Mouse (Mus musculus) cerebellum, adult (tissue): ENCODE measurements around the gene Olfr671.
"Not testable (repeated sequence)": the region's sequence is repeated elsewhere in the genome, so short reads cannot be mapped to it uniquely, and the experiment has no call there.

ENCODE experiments used
- ATAC-seq: cut with Nextera tagmentation; 2 replicates; pipeline ENCODE4 v1.9.2; 2017; ENCODE audit warnings: mild to moderate bottlenecking, moderate library complexity, mixed read lengths; ENCODE audit not compliant: insufficient number of reproducible peaks, low FRiP score, low TSS enrichment

Olfr671 gene

DNA sequence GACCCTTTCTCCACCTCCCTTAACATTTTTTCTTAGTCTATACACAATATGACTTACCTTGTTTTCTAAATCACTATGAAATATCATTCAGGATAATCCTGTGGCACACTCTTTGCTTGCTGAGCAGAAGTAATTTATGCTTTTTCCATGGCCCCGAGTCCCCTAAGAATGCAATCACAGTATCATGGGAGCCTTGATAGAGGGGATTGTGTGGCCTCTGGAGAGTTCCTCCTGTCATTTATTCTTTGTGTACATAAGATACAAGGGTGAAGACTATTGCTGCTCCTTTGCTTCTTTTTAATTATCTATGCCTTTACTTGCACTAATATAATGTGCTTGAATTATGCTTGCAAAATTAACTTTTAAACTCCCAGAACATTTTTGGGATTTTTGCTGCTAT, at the start of gene Olfr671:
Gene Olfr671 (minus strand): TSS at position 101 of the 400 bp plus-strand sequence.
- no peak for ATAC-seq

DNA sequence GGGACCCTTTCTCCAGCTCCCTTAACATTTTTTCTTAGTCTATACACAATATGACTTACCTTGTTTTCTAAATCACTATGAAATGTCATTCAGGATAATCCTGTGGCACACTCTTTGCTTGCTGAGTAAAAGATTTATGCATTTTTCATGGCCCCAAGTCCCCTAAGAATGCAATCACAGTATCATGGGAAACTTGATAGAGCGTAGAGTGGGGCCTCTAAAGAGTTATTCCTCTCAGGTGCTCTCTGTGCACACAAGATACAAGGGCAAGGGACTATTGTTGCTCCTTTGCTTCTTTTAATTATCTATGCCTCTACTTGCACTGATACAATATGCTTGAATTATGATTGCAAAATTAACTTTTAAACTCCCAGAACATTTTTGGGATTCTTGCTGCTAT, 49.4 kb upstream of the Olfr671 start, which contains the start of gene Olfr675:
Gene Olfr675 (minus strand): TSS at position 101 of the 400 bp plus-strand sequence.
- no peak for ATAC-seq

DNA sequence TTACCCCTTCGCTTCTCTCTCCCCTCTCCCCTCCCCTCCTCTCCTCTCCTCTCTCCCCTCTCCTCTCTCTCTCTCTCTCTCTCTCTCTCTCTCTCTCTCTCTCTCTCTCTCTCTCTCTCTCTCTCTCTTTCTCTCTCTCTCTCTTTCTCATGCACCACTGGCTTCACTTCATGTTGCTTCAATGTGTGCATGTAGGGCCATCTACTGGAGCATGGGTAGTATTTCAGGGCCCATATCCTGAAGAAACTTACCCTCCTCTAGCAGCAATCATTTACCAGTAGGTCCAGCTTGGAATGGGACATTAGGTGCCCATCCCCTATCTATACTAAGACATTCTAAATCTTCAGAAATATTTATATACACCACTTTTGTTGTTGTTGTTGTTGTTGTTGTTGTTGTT, 43.6 kb upstream of the Olfr671 start:
- no peak for ATAC-seq

DNA sequence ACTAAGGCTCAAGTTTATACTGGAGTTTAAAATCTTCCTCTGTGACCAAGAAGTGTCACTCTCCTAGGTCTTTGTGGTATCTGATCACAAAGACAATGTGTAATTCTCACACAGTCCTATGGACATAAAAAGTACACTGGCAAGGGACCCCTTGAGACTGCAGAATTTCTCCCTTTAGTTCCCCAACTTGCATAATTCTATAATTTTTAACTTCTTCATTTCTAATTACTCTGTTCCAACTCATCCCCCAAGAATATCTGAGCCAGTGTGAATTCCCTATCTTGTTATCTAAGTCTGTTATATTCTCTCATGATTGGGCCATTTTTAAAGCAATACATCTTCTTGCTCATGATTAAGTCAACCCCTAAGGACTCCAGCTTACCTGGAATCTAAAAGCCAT, 23.0 kb upstream of the Olfr671 start, which contains the start of gene Olfr672:
Gene Olfr672 (minus strand): TSS at position 101 of the 400 bp plus-strand sequence.
- no peak for ATAC-seq

DNA sequence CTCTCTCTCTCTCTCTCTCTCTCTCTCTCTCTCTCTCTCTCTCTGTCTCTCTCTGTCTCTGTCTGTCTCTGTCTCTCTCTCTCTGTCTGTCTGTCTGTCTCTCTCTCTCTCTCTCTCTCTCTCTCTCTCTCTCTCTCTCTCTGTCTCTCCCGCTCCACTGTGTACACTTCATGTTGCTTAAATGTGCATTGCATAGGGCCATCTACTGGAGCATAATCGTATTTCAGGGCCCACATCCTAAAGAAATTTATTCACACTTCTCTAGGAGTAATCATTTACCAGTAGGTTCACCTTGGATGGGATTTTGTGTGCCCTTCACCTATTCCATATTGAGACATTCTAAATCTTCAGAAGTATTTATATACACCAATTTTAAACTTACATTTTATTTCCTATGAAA, 6.4 kb downstream of the Olfr671 start:
- not testable (repeated sequence) for ATAC-seq

DNA sequence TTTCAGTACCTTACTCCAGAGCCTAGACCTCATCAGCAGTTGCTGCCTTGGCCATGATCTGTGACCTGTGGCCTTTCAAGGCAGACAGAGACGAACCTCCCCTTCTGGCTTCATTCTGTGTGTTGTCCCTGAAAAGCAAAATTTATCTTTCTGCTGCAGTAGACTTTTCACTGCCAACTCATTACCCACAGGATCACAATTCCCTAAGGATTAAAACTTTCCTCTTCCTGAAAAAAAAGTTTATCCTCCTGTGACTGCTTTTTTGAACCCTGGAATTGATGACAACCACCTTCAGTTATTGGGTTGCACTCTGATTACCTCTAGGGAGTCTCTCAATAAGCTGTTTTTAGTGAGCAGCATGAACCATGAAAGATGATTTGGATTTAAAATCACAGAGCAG, 16.4 kb downstream of the Olfr671 start, which contains the start of gene Olfr670:
Gene Olfr670 (minus strand): TSS at position 101 of the 400 bp plus-strand sequence.
- ATAC-seq = no peak

DNA sequence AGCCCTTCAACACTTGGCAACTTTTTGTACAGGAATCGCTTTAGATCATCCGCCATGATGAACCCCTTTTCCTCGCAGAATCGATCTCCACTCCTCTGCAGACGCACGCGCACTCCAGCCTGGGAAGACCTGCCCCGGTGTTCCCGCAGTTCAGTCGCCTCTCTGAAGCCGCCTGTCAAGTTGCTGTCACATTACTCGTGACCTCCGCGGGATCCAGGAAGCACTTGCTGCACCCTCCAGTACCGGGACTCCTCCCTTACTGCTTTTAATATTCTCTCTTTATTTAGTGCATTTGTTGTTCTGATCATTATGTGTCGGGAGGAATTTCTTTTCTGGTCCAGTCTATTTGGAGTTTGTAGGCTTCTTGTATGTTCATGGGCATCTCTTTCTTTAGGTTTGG, 28.7 kb downstream of the Olfr671 start:
- ATAC-seq = not testable (repeated sequence)

DNA sequence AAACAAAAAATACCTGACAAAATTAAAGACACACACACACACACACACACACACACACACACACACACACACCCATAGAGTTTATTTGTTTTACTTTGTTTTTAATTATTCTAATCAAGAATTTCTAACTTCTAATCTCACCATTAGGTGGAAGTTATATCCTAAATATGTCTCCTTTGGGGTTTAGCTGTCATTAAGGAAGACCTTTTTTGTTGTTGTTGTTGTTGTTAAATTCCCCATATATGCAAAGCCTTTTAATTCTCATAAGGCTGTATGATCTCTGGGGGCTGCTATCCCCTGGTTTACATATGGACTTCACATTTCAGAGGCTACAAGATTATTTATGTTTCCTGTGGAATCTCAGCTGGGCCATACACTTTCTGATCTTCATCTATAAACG, 45.0 kb downstream of the Olfr671 start, which contains the start of gene Olfr669:
Gene Olfr669 (plus strand): TSS at position 301 of the 400 bp plus-strand sequence.
- ATAC-seq = no peak

DNA sequence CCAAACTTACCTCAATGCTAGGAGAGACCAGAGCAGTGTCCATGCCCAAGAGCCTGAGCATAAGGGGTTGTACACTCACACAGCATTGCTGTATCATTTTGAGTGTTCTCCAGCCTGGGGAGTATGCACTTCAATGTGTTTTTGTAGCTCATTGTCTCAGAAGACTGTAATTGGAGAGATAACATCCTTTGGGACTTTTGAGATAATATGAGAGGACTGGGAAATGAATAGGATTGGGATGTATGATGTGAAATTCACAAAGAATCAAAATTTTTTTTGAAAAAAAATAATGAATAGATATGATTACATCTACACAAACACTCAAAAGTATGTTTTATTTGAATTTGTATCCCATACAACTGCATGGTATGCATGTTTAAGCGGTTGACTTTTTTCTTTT, 51.0 kb downstream of the Olfr671 start, which contains the start of gene Olfr668:
Gene Olfr668 (minus strand): TSS at position 101 of the 400 bp plus-strand sequence.
- ATAC-seq = no peak
